Mouse (Mus musculus): ENCODE measurements at regions not wholly inside any gene's neighbourhood (a gene's known extent, or its start where the extent isn't known, plus 50 kb on each side); places are given as distances from the start of the nearest gene placed in this dataset.

DNA sequence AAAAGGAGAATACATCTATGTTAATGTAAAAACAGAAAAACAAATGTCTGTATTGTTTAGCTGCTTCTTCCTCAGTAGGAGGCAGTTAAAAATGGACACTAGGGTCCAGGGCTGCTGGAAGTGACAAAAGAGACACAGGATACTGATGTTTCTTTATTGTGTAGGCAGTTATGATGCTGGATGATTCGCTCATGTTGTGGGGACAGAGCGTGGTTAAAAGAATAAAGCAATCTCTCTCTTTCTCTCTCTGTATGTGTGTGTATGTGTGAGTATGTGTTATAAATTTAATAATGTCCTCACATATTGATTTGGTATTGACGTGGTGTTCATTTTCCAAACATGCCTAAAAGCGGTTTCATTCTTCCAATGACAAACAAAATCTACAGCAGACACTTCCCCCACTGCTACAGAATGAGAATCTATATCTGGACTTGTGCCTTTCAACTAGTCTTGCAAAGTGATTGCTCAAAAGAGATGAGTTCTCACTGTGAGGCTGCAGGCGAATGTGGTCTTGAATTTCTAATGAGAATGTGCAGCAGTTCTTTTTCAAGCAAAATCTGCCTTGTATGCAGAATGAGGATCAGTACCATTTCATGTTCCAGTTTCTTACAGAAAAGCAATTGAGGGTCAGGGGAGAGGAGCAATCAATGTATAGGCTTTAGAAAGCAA is 87.7 kb upstream of the Nap1l3 start:
- peak; percentile 3 for DNase-seq (ENCODE audit: low read depth, low spot score)
